Mouse (Mus musculus): ENCODE measurements around the gene Gm13057. TPM values are rescaled to one million over a fixed set of nuclear protein-coding genes. Genes with fewer than 3 reads are reported as not detected.

Gm13057 gene
- not detected for polyA plus RNA-seq (2014; fragmentation: Illumina TruSeq; extraction: RNeasy Lipid Tissue Mini Kit (QIAGEN cat#74804); ENCODE audit: low read depth, low replicate concordance)

GRCm38 (mm10) chr4:143551400-143551799 lies at the start of gene Gm13057, which contains the start of gene BC080695:
Gene Gm13057 (plus strand): TSS chr4:143551709.
Gene BC080695 (plus strand): TSS chr4:143551700.

GRCm38 (mm10) chr4:143511043-143511442 lies 40.5 kb upstream of the Gm13057 start, which contains the start of gene Gm13043:
Gene Gm13043 (plus strand): TSS chr4:143511343.

GRCm38 (mm10) chr4:143535654-143536053 lies 15.9 kb upstream of the Gm13057 start, which contains the start of gene Gm13040:
Gene Gm13040 (plus strand): TSS chr4:143535954.

Other genes with a start within 250 kb of the Gm13057 start
- gene Lrrc38, start 202.0 kb upstream of the Gm13057 start, polyA plus RNA-seq (2014; fragmentation: Illumina TruSeq; extraction: RNeasy Lipid Tissue Mini Kit (QIAGEN cat#74804); ENCODE audit: low read depth, low replicate concordance), result not detected
- not detected for gene Pramel1, start 157.3 kb upstream of the Gm13057 start, polyA plus RNA-seq (2014; fragmentation: Illumina TruSeq; extraction: RNeasy Lipid Tissue Mini Kit (QIAGEN cat#74804); ENCODE audit: low read depth, low replicate concordance)
- gene Pramef8, start 139.3 kb upstream of the Gm13057 start, polyA plus RNA-seq (2014; fragmentation: Illumina TruSeq; extraction: RNeasy Lipid Tissue Mini Kit (QIAGEN cat#74804); ENCODE audit: low read depth, low replicate concordance), result 14.5 TPM
- not detected for gene Oog4, start 101.4 kb upstream of the Gm13057 start, polyA plus RNA-seq (2014; fragmentation: Illumina TruSeq; extraction: RNeasy Lipid Tissue Mini Kit (QIAGEN cat#74804); ENCODE audit: low read depth, low replicate concordance)
- not detected for gene Gm13043, start 40.4 kb upstream of the Gm13057 start, polyA plus RNA-seq (2014; fragmentation: Illumina TruSeq; extraction: RNeasy Lipid Tissue Mini Kit (QIAGEN cat#74804); ENCODE audit: low read depth, low replicate concordance)
- not detected for gene Gm13040, start 15.8 kb upstream of the Gm13057 start, polyA plus RNA-seq (2014; fragmentation: Illumina TruSeq; extraction: RNeasy Lipid Tissue Mini Kit (QIAGEN cat#74804); ENCODE audit: low read depth, low replicate concordance)
- gene BC080695, start within 50 bp of the Gm13057 start, polyA plus RNA-seq (2014; fragmentation: Illumina TruSeq; extraction: RNeasy Lipid Tissue Mini Kit (QIAGEN cat#74804); ENCODE audit: low read depth, low replicate concordance), result not detected
- gene Gm13083, start 63.3 kb downstream of the Gm13057 start, polyA plus RNA-seq (2014; fragmentation: Illumina TruSeq; extraction: RNeasy Lipid Tissue Mini Kit (QIAGEN cat#74804); ENCODE audit: low read depth, low replicate concordance), result not detected
- not detected for gene Gm13088, start 105.5 kb downstream of the Gm13057 start, polyA plus RNA-seq (2014; fragmentation: Illumina TruSeq; extraction: RNeasy Lipid Tissue Mini Kit (QIAGEN cat#74804); ENCODE audit: low read depth, low replicate concordance)
- not detected for gene Gm13089, start 151.0 kb downstream of the Gm13057 start, polyA plus RNA-seq (2014; fragmentation: Illumina TruSeq; extraction: RNeasy Lipid Tissue Mini Kit (QIAGEN cat#74804); ENCODE audit: low read depth, low replicate concordance)
- not detected for gene Gm13078, start 167.7 kb downstream of the Gm13057 start, polyA plus RNA-seq (2014; fragmentation: Illumina TruSeq; extraction: RNeasy Lipid Tissue Mini Kit (QIAGEN cat#74804); ENCODE audit: low read depth, low replicate concordance)
- gene Gm13023, start 237.6 kb downstream of the Gm13057 start, polyA plus RNA-seq (2014; fragmentation: Illumina TruSeq; extraction: RNeasy Lipid Tissue Mini Kit (QIAGEN cat#74804); ENCODE audit: low read depth, low replicate concordance), result not detected

Data from kidney, adult 10 weeks (tissue).